Mouse (Mus musculus): Measurements from ENCODE around the gene Col7a1.

DNA sequence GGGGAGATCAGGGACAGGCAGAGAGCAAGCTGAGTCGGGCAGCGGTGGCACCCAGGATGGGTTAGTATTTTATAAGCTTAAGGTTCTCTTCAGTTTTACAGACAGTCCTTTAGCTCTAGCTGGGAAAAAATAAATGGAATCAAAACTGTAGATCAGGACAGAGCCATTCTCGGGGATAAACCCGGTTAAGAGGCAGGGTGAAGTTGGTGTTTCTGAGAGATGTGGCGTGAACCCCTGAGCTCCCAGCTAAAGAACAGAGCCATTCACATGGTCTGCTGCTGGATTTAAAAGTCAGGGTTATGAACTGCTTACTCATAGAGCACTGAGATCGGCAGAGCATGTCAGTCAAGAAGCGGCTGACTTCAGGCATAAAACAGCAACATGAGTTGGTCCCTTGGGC is 40.2 kb upstream of the Col7a1 start:
- TF ChIP-seq CTCF (IDR thresholded peaks at IDR 0.05; ENCODE audit: borderline replicate concordance, insufficient read depth, low read length) (no peak), POLR2A (IDR thresholded peaks at IDR 0.05; ENCODE audit: low read depth, low read length) (no peak)
